Mouse (Mus musculus) forebrain, embryonic 14.5 days (tissue): ENCODE measurements at regions not wholly inside any gene's neighbourhood (a gene's known extent, or its start where the extent isn't known, plus 50 kb on each side); places are given as distances from the start of the nearest gene placed in this dataset.

Experiments used
- ATAC-seq: fragments of 200-750 bp; cut with Nextera tagmentation; 2 replicates; pipeline ENCODE4 v1.8.0; 2017; ENCODE audit warnings: mild to moderate bottlenecking, moderate library complexity
- DNase-seq: peaks from one replicate; pipeline ENCODE4 v3.0.0-alpha.2; 2015; ENCODE audit warnings: low spot score
- H3K27ac ChIP-seq: fragments of 300-500 bp; sonication (generic); 2 replicates; pipeline ENCODE4 v1.5.1; 2014; ENCODE audit warnings: low read depth, mild to moderate bottlenecking, control low read depth, low read length, moderate library complexity
- H3K27me3 ChIP-seq: fragments of 300-500 bp; sonication (generic); replicated peaks from 2 replicates; pipeline ENCODE4 v1.6.1; 2014; ENCODE audit warnings: low read length, control low read depth, mixed read lengths; ENCODE audit not compliant: control insufficient read depth, insufficient read depth
- H3K36me3 ChIP-seq: fragments of 300-500 bp; sonication (generic); 2 replicates; pipeline ENCODE4 v1.6.1; 2014; ENCODE audit warnings: low read length, control low read depth; ENCODE audit not compliant: control insufficient read depth, insufficient read depth
- H3K4me1 ChIP-seq: fragments of 300-500 bp; sonication (generic); 2 replicates; pipeline ENCODE4 v1.6.1; 2014; ENCODE audit warnings: antibody characterized with exemption, low read length, control low read depth; ENCODE audit not compliant: control insufficient read depth, insufficient read depth
- H3K4me2 ChIP-seq: fragments of 300-500 bp; sonication (generic); 2 replicates; pipeline ENCODE4 v1.6.1; 2014; ENCODE audit warnings: mild to moderate bottlenecking, control low read depth, low read length
- H3K4me3 ChIP-seq: fragments of 300-500 bp; sonication (generic); 2 replicates; pipeline ENCODE4 v1.5.1; 2014; ENCODE audit warnings: low read depth, low read length, control low read depth
- H3K9ac ChIP-seq: fragments of 300-500 bp; sonication (generic); 2 replicates; pipeline ENCODE4 v1.6.1; 2014; ENCODE audit warnings: mild to moderate bottlenecking, low read length, control low read depth, moderate library complexity
- H3K9me3 ChIP-seq: fragments of 300-500 bp; sonication (generic); replicated peaks from 2 replicates; pipeline ENCODE4 v1.6.1; 2016; ENCODE audit warnings: low read length, control low read depth, mixed read lengths; ENCODE audit not compliant: control insufficient read depth
- whole genome bisulfite sequencing: fragments of 180-500 bp; shearing (Covaris S2); extraction: QIAGEN DNeasy Blood & Tissue Kit; methylation state at CpG from one replicate; pipeline ENCODE4 v1.1.7; 2014; 5-methylcytosine and 5-hydroxymethylcytosine counted together

DNA sequence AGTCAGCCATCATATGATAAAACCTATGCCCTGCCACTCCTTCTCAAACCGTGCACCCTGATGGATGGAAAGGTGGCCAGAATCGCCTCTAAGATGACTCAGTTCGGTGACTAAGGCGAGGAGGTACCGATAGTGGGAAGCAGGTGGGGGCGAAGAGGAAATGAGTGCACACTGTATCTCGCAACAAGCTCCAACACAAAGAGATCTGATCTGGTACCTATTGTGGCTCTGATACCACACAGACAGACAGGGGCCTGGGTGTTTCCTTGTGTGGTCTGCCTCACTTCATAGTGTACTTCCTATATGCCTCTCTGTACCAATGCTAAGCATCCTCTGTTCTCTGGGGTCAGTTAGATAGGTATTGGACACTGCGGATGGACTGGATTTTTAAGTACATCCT, 178.0 kb upstream of the Lpp start:
- H3K27ac ChIP-seq, result no peak overlapping the region
- no peak overlapping the region for H3K4me3 ChIP-seq
- H3K9me3 ChIP-seq, result no peaks in the 10 kb centered on the region
- H3K36me3 ChIP-seq, result no peaks in the 10 kb centered on the region
- ATAC-seq (no peak), DNase-seq (no peak)
- no peak overlapping the region for H3K9ac ChIP-seq
- 93% methylated on average over 8 of the region's 8 CpGs for WGBS
- no peaks in the 10 kb centered on the region for H3K27me3 ChIP-seq
- no peaks in the 10 kb centered on the region for H3K4me1 ChIP-seq
- no peak overlapping the region for H3K4me2 ChIP-seq

DNA sequence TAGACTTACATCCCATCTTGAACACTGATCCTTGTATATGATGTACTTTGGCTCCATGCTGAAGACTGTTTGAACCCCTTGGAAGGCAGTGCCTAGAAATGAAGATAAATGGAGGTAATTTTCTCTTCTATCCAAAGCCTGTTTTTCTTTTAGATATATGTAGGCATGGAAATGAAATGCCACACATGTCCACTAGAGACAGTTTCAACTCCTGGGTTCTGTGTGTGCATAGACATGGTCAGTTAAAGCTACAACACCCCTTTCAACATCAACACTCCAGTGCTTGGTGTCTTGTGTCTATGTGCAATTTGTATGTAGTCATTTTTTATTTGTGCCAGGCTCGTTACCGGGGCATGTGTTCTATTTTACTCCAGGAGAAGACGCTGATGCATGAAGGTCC, 179.7 kb upstream of the Lpp start:
- Histone ChIP-seq H3K36me3 (no peaks in the 10 kb centered on the region), H3K27me3 (no peaks in the 10 kb centered on the region), H3K9me3 (no peaks in the 10 kb centered on the region), H3K9ac (no peak overlapping the region), H3K4me2 (no peak overlapping the region), H3K4me1 (no peaks in the 10 kb centered on the region), H3K27ac (no peak overlapping the region), H3K4me3 (no peak overlapping the region)
- ATAC-seq (no peak), DNase-seq (no peak)
- WGBS, result 87% methylated on average over 3 of the region's 3 CpGs

DNA sequence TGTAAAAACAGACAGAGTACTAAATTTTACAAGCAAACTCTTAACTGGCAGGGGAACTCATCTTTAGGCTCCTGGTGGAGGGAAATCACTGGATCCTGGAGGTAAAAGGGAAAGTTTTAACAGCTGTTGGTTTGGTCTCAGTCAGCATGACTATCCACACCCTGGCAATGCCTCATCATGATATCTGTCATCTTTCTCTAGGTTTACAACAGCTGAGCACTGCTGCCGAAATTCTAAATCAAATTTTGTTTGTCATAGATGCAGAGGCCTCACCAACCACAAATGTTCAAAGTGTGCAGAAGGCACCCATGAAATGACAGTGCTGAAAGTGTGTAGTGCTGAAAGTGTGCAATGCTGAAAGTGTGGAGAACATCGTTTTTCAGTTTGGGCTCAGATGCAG, 180.6 kb upstream of the Lpp start:
- ATAC-seq (no peak), DNase-seq (no peak)
- no peak overlapping the region for H3K27ac ChIP-seq
- no peaks in the 10 kb centered on the region for H3K27me3 ChIP-seq
- H3K9me3 ChIP-seq, result no peaks in the 10 kb centered on the region
- 96% methylated on average over 2 of the region's 2 CpGs for WGBS
- H3K36me3 ChIP-seq, result no peaks in the 10 kb centered on the region
- H3K9ac ChIP-seq, result no peak overlapping the region
- H3K4me1 ChIP-seq, result no peaks in the 10 kb centered on the region
- H3K4me2 ChIP-seq, result no peak overlapping the region
- no peak overlapping the region for H3K4me3 ChIP-seq

DNA sequence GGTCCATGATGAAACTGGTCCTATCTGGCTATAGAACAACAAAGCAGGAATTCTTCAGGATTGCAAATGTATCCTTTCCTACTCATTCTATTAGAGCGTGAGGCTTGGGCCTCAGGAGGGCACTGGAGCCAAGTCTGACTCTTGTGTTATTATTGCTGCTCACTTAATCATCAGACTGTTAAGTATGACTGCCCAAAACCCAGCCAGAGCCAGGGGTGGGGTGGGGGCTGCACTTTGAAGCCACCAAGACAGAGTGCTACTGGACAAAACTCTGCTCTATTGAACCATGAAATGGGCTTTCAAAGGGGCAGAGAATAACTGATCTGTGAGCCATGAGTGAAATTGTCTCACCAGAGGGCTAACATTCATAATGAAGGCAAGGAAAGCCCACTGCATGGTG, 181.7 kb upstream of the Lpp start:
- Histone ChIP-seq H3K9me3 (no peaks in the 10 kb centered on the region), H3K27me3 (no peaks in the 10 kb centered on the region), H3K36me3 (no peaks in the 10 kb centered on the region), H3K27ac (no peak overlapping the region), H3K4me1 (no peaks in the 10 kb centered on the region), H3K9ac (no peak overlapping the region), H3K4me2 (no peak overlapping the region), H3K4me3 (no peak overlapping the region)
- DNase-seq, result no peak
- WGBS, result 70% methylated on average over 1 of the region's 1 CpGs
- no peak for ATAC-seq

DNA sequence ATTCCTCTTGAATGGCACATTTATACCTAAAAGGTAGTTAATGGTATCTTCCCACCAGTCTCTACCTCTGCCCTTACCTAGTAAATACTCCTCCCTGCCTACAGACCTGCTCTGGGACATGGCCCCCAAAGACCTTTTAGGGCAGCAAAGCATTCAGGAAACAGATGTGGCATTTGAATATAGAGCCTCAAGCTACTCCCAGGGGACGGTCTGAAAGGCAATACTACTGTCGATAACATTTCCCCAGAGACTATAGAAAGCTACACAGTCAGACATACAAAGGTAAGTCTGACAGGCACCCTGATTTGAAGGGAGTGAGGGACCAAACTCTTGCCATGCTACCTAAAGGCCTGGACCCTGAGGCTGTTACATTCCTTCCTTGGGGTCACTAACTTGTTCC, 184.4 kb upstream of the Lpp start:
- H3K4me2 ChIP-seq, result no peak overlapping the region
- 88% methylated on average over 2 of the region's 2 CpGs for WGBS
- no peak for ATAC-seq
- no peak overlapping the region for H3K27ac ChIP-seq
- H3K4me3 ChIP-seq, result no peak overlapping the region
- no peaks in the 10 kb centered on the region for H3K27me3 ChIP-seq
- no peaks in the 10 kb centered on the region for H3K36me3 ChIP-seq
- no peaks in the 10 kb centered on the region for H3K4me1 ChIP-seq
- no peaks in the 10 kb centered on the region for H3K9me3 ChIP-seq
- no peak overlapping the region for H3K9ac ChIP-seq
- no peak for DNase-seq

DNA sequence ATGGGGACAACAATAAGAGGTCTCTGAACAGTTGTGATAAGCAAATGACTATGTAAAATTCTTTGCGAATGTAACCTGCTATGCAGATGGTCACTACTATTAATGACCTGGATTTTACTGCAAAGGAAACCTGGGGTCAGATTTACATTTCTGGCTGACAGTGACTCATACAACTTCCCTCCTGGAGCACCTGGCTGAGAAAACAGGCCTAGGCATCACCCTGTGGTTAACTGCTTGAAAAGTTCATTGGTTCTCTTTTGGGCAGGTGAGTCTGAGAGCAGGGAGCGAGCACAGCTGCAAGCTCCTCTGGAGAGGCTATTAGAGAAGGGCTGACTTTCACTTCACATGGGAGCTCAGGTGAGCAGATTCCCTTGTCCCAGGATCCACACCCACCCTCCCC, 185.2 kb upstream of the Lpp start:
- no peaks in the 10 kb centered on the region for H3K4me1 ChIP-seq
- H3K4me3 ChIP-seq, result no peak overlapping the region
- DNase-seq (no peak), ATAC-seq (no peak)
- H3K9ac ChIP-seq, result no peak overlapping the region
- H3K9me3 ChIP-seq, result no peaks in the 10 kb centered on the region
- H3K27me3 ChIP-seq, result no peaks in the 10 kb centered on the region
- H3K36me3 ChIP-seq, result no peaks in the 10 kb centered on the region
- WGBS, result 95% methylated on average over 2 of the region's 2 CpGs
- no peak overlapping the region for H3K27ac ChIP-seq
- H3K4me2 ChIP-seq, result no peak overlapping the region

DNA sequence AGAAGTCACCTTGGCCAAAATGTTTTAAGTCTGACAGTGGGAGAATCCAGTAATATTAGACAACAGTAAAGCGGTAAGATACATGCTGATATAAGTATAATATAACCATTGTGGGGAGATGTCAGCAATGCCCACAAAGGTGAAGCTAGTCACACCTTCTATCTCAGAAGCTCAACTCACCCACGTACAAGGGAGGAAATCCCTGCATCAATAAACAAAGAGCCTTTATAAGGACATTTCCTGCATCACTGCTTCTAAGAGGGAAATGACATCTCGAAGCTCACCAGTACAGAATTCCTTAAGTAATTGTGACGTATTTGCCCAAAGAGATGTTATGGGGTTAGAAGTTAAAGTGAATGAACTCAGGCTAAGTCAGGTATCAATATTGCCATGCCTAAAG, 186.3 kb upstream of the Lpp start:
- Histone ChIP-seq H3K9ac (no peak overlapping the region), H3K4me3 (no peak overlapping the region), H3K36me3 (no peaks in the 10 kb centered on the region), H3K27ac (no peak overlapping the region), H3K4me1 (no peaks in the 10 kb centered on the region), H3K27me3 (no peaks in the 10 kb centered on the region), H3K9me3 (no peaks in the 10 kb centered on the region), H3K4me2 (no peak overlapping the region)
- ATAC-seq (no peak), DNase-seq (no peak)
- WGBS, result 41% methylated on average over 4 of the region's 4 CpGs

DNA sequence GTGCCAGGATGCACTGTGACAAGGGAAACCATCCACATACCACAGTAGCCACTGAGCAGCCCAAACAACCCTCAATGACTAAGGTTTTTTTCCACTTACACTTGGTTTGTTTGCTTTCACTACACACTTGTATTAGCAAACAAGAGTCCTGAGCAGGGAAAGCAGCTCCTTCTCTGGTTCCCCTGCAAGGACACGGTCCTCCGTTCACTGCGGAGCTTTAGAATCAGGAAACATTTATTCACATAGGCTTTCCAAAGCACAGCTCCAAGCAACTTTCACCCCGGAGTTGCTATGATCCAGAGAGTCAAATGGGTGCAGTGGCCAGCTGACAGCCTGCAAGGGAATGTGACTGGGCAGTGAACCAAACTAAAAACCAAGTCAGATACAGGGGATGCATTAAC, 186.8 kb upstream of the Lpp start:
- no peaks in the 10 kb centered on the region for H3K4me1 ChIP-seq
- H3K9ac ChIP-seq, result no peak overlapping the region
- no peak overlapping the region for H3K4me2 ChIP-seq
- ATAC-seq (no peak), DNase-seq (no peak)
- no peak overlapping the region for H3K4me3 ChIP-seq
- no peaks in the 10 kb centered on the region for H3K36me3 ChIP-seq
- H3K27me3 ChIP-seq, result no peaks in the 10 kb centered on the region
- H3K27ac ChIP-seq, result no peak overlapping the region
- no peaks in the 10 kb centered on the region for H3K9me3 ChIP-seq
- 86% methylated on average over 4 of the region's 4 CpGs for WGBS

DNA sequence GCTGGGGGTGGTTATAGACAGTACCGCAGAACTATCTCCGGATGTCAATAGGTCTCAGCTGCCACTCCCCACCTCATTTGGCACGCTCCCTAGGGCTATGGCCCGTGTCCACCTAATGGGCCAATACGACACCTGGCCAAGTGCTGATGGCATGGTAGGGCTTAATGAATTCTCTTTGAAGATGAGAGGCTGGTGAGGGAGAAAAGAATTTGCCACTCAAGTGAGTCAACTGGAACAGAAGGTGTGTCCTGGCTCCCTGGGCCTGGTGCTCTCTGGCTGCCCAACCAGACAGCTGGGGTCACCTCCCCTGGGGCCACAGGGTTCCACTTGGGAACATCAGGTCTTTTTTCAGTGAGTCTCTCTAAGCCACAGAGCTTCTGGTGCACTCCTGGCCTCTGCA, 187.7 kb upstream of the Lpp start:
- Histone ChIP-seq H3K27ac (no peak overlapping the region), H3K9ac (no peak overlapping the region), H3K27me3 (no peaks in the 10 kb centered on the region), H3K4me3 (no peak overlapping the region), H3K4me2 (no peak overlapping the region), H3K9me3 (no peaks in the 10 kb centered on the region), H3K4me1 (no peaks in the 10 kb centered on the region), H3K36me3 (no peaks in the 10 kb centered on the region)
- DNase-seq (no peak), ATAC-seq (no peak)
- 93% methylated on average over 5 of the region's 5 CpGs for WGBS
